Mouse (Mus musculus) myocyte (in vitro differentiated cells): ENCODE data around the gene Ube4b.

Experiments
- CEBPB ChIP-seq: IDR thresholded peaks from 2 replicates; pipeline ENCODE4 v1.6.1; 2011; ENCODE audit warnings: mild to moderate bottlenecking, moderate library complexity; ENCODE audit not compliant: poor library complexity, insufficient read depth, severe bottlenecking
- POLR2A ChIP-seq: IDR thresholded peaks from one replicate; pipeline ENCODE4 v1.6.1; 2011; ENCODE audit warnings: low read depth, mild to moderate bottlenecking, control low read depth, moderate library complexity; ENCODE audit not compliant: insufficient read length
- USF1 ChIP-seq: IDR thresholded peaks from one replicate; pipeline ENCODE4 v1.6.1; 2011; ENCODE audit warnings: low read depth, mild to moderate bottlenecking, control low read depth, moderate library complexity

GRCm38 (mm10) chr4:149424755-149425154 is 1.8 kb downstream of the Ube4b start:
- TF ChIP-seq USF1 (no peak), POLR2A (no peak), CEBPB (no peak)
